Mouse (Mus musculus): ENCODE data around the gene Orm1. TPM values are rescaled to one million over a fixed set of nuclear protein-coding genes. Genes with fewer than 3 reads are reported as not detected.
A peak's percentile ranks its signal among the peaks of the same experiment; 100 is the strongest.
"Not testable (repeated sequence)": the region's sequence is repeated elsewhere in the genome, so short reads cannot be mapped to it uniquely, and the experiment has no call there.

Orm1 gene
- polyA plus RNA-seq, 2 experiments: not detected

DNA sequence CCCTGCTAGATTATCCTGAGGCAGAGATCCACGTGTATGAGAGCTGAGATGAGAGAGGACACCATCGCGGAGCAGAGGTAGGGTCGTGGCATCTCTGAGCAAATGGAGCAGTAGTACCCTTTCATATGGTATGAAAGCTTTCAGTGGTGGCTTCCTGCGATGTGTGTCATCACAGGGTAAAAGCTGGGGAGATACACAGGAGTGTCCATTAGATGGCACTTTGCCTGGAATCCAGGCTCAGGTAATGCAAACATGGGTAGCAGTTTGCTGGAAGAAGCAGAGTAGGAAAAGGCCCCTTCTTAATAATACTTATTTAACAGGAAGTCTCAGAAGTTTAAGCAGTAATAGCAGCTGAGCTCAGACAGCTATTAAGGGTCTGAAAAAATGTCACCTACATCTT is 30.3 kb upstream of the Orm1 start:
- ATAC-seq (ENCODE audit: insufficient read depth) (no peak), DNase-seq (ENCODE audit: low read depth in 3 of 3, low spot score in 3 of 3) (no peak)
- Histone ChIP-seq H3K4me1 (replicated peaks; ENCODE audit: control insufficient read depth in 2 of 2, insufficient read depth in 2 of 2, low read length in 1 of 2) (no peaks in the 10 kb centered on the region), H3K4me3 (ENCODE audit: insufficient read depth in 1 of 2, low read depth in 2 of 2, low read length in 2 of 2) (no peak overlapping the region), H3K27me3 (ENCODE audit: control insufficient read depth, insufficient read depth, low read length) (no peaks in the 10 kb centered on the region), H3K9ac (replicated peaks) (no peak overlapping the region), H3K4me2 (ENCODE audit: low read depth) (no peak overlapping the region), H3K9me3 (ENCODE audit: control insufficient read depth, low read length) (no peaks in the 10 kb centered on the region), H3K36me3 (replicated peaks; ENCODE audit: control insufficient read depth, insufficient read depth, low read depth) (no peaks in the 10 kb centered on the region), H3K27ac (no peak overlapping the region)
- 58% methylated on average over 5 of the region's 5 CpGs for WGBS (ENCODE audit: insufficient replicate concordance)
- no peak for TF ChIP-seq CTCF (IDR thresholded peaks at IDR 0.05; ENCODE audit: low read depth)
- TF ChIP-seq EP300 (IDR thresholded peaks at IDR 0.05; ENCODE audit: low read depth): no peak

DNA sequence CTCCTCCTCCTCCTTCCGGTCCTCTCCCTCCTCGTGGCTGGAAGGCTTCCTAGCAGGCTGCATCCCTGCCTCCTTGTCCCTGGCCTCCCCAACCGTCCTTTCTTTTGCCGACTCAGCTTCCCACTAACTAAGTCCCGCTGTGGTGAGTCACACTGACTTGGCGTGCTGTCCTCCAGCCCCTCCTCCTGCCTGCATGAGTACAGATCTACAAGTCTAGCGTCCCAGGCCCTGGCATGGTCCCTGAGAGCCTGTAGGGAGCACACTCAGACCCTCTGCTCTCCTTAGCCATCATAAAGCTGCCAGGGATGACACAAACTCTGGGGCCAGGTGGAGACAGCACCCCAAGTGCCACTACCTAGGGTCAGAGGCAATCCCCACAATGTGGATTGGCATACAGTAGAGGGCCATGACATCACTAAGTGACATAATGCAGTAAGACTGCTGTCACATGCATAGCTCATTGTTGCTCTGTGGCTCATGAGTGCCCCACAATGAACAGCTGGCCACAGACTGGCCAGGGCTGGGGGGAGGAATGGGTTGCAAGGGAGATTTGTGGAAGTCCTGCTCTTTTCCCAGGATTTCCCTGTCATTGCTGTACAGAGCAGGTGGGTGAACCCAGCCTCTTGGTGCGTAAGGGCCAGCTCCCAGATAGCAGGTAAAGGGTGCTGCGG is 28.1 kb upstream of the Orm1 start:
- WGBS (ENCODE audit: insufficient replicate concordance): 48% methylated on average over 9 of the region's 9 CpGs
- Histone ChIP-seq H3K27me3 (ENCODE audit: control insufficient read depth, insufficient read depth, low read length) (no peaks in the 10 kb centered on the region), H3K4me2 (ENCODE audit: low read depth) (no peak overlapping the region), H3K9ac (replicated peaks) (no peak overlapping the region), H3K9me3 (ENCODE audit: control insufficient read depth, low read length) (no peaks in the 10 kb centered on the region), H3K36me3 (replicated peaks; ENCODE audit: control insufficient read depth, insufficient read depth, low read depth) (no peaks in the 10 kb centered on the region), H3K27ac (no peak overlapping the region), H3K4me1 (replicated peaks; ENCODE audit: control insufficient read depth in 2 of 2, insufficient read depth in 2 of 2, low read length in 1 of 2) (no peaks in the 10 kb centered on the region), H3K4me3 (ENCODE audit: insufficient read depth in 1 of 2, low read depth in 2 of 2, low read length in 2 of 2) (no peak overlapping the region)
- TF ChIP-seq EP300 (IDR thresholded peaks at IDR 0.05; ENCODE audit: low read depth) (no peak), CTCF (IDR thresholded peaks at IDR 0.05; ENCODE audit: low read depth) (no peak)
- ATAC-seq (ENCODE audit: insufficient read depth) (no peak), DNase-seq (ENCODE audit: low read depth in 3 of 3, low spot score in 3 of 3) (no peak)

DNA sequence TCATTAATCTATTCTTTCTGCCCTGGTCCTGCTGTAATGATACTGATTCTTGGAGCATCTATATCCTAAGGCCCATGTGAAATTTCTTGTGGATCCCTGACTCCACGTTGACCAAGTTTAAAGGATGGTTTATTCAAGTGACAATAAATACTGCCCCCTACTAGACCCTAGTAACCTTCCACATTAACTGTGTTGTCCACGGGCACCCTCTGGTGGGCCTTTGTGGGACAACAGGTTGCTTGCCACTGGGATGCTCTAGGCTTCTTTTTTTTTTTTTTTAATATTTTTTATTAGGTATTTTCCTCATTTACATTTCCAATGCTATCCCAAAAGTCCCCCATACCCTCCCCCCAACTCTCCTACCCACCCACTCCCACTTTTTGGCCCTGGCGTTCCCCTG is 24.8 kb upstream of the Orm1 start:
- not testable (repeated sequence) for H3K4me1 ChIP-seq (replicated peaks; ENCODE audit: control insufficient read depth in 2 of 2, insufficient read depth in 2 of 2, low read length in 1 of 2); H3K27me3 ChIP-seq (ENCODE audit: control insufficient read depth, insufficient read depth, low read length); H3K9ac ChIP-seq (replicated peaks); H3K9me3 ChIP-seq (ENCODE audit: control insufficient read depth, low read length); H3K4me3 ChIP-seq (ENCODE audit: insufficient read depth in 1 of 2, low read depth in 2 of 2, low read length in 2 of 2); ATAC-seq (ENCODE audit: insufficient read depth); H3K27ac ChIP-seq; H3K4me2 ChIP-seq (ENCODE audit: low read depth); DNase-seq (ENCODE audit: low read depth in 3 of 3, low spot score in 3 of 3); H3K36me3 ChIP-seq (replicated peaks; ENCODE audit: control insufficient read depth, insufficient read depth, low read depth)
- 14% methylated on average over 3 of the region's 3 CpGs for WGBS (ENCODE audit: insufficient replicate concordance)
- peak; percentile 62 for TF ChIP-seq CTCF (IDR thresholded peaks at IDR 0.05; ENCODE audit: low read depth)

DNA sequence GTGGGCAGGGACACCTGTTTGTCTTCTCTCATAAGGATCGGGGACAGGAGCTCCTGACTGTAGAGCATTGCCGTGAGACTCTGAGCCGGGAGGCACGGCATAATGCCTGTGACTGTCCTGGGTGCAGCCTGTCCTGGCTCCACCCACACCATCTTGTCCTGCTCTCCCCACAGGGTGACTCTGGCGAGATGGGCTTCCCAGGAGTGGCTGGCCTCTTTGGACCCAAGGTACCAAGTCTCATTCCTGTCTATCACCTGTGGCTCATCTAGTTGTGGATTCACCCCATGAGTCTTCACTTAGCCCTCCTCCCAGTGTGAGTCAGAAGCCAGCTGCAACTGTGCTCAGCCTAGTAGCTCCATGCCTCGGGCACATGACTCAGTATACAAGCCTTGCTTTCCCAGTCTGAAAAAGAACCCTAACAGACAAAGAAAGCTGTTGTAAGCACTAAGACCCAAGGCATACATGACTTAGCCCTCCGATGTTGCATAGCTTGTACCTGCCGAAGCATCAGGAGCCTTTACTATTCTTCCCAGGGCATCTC is 21.0 kb upstream of the Orm1 start:
- no peak overlapping the region for H3K4me2 ChIP-seq (ENCODE audit: low read depth)
- ATAC-seq (ENCODE audit: insufficient read depth) (no peak), DNase-seq (ENCODE audit: low read depth in 3 of 3, low spot score in 3 of 3) (no peak)
- no peak overlapping the region for H3K4me3 ChIP-seq (ENCODE audit: insufficient read depth in 1 of 2, low read depth in 2 of 2, low read length in 2 of 2)
- H3K27ac ChIP-seq: no peak overlapping the region
- no peak overlapping the region for H3K9ac ChIP-seq (replicated peaks)
- H3K27me3 ChIP-seq (ENCODE audit: control insufficient read depth, insufficient read depth, low read length): no peaks in the 10 kb centered on the region
- H3K4me1 ChIP-seq (replicated peaks; ENCODE audit: control insufficient read depth in 2 of 2, insufficient read depth in 2 of 2, low read length in 1 of 2): no peaks in the 10 kb centered on the region
- TF ChIP-seq CTCF (IDR thresholded peaks at IDR 0.05; ENCODE audit: low read depth): no peak
- TF ChIP-seq EP300 (IDR thresholded peaks at IDR 0.05; ENCODE audit: low read depth): no peak
- no peaks in the 10 kb centered on the region for H3K36me3 ChIP-seq (replicated peaks; ENCODE audit: control insufficient read depth, insufficient read depth, low read depth)
- WGBS (ENCODE audit: insufficient replicate concordance): 61% methylated on average over 8 of the region's 8 CpGs
- H3K9me3 ChIP-seq (ENCODE audit: control insufficient read depth, low read length): no peaks in the 10 kb centered on the region

DNA sequence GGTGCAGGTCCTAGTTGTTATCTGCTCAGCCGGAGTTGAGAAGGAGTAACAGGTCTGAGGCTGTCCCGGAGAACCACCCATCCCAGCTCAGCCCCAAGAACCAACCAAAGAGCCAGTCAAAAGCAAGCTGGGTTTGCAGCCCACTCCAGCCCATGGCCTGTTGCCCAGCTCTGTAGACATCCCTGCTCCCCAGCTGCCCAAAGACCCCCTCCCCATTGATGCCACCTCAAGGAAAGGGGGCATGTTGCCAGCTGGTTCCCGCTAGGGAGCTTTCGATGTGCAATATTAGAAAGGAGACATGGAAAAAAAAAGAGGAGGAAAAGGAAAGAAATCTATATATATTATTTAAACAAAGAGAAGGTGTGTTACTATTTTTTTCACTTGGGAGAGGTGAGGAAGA is 11.0 kb upstream of the Orm1 start:
- Histone ChIP-seq H3K4me1 (replicated peaks; ENCODE audit: control insufficient read depth in 2 of 2, insufficient read depth in 2 of 2, low read length in 1 of 2) (no peaks in the 10 kb centered on the region), H3K9me3 (ENCODE audit: control insufficient read depth, low read length) (no peaks in the 10 kb centered on the region), H3K4me3 (ENCODE audit: insufficient read depth in 1 of 2, low read depth in 2 of 2, low read length in 2 of 2) (no peak overlapping the region), H3K27ac (no peak overlapping the region), H3K27me3 (ENCODE audit: control insufficient read depth, insufficient read depth, low read length) (no peaks in the 10 kb centered on the region; the same call in 1 of the 2 replicates), H3K9ac (replicated peaks) (no peak overlapping the region), H3K36me3 (replicated peaks; ENCODE audit: control insufficient read depth, insufficient read depth, low read depth) (no peaks in the 10 kb centered on the region), H3K4me2 (ENCODE audit: low read depth) (no peak overlapping the region)
- TF ChIP-seq CTCF (IDR thresholded peaks at IDR 0.05; ENCODE audit: low read depth) (no peak), EP300 (IDR thresholded peaks at IDR 0.05; ENCODE audit: low read depth) (no peak)
- no peak for ATAC-seq (ENCODE audit: insufficient read depth)
- DNase-seq (ENCODE audit: low read depth in 3 of 3, low spot score in 3 of 3): no peak
- 78% methylated on average over 4 of the region's 4 CpGs for WGBS (ENCODE audit: insufficient replicate concordance)
